Mouse (Mus musculus): ENCODE results near the gene Plcl2. TPM values are rescaled to one million over a fixed set of nuclear protein-coding genes. Genes with fewer than 3 reads are reported as not detected.

Gene Plcl2
- polyA plus RNA-seq, 1 experiment = 6.7 TPM

- Histone ChIP-seq H3K4me3 (ENCODE audit: low read depth, low read length) (no peak overlapping the region), H3K27ac (ENCODE audit: insufficient read depth, low read depth, low read length) (no peak overlapping the region), H3K4me1 (ENCODE audit: control insufficient read depth, insufficient read depth, insufficient read length, low read length) (no peaks in the 10 kb centered on the region), H3K27me3 (ENCODE audit: control insufficient read depth, insufficient read depth, low read length) (no peaks in the 10 kb centered on the region), H3K36me3 (ENCODE audit: control insufficient read depth, insufficient read depth, low read length) (peaks cover 12% of the 10 kb centered on the region)
- WGBS = 97% methylated on average over 6 of the region's 6 CpGs
- TF ChIP-seq CTCF (IDR thresholded peaks at IDR 0.05; ENCODE audit: extremely low read depth, insufficient read length, insufficient replicate concordance, low read depth, low read length) (no peak), POLR2A (IDR thresholded peaks at IDR 0.05; ENCODE audit: low read depth, low read length) (no peak)
These were observed 139.7 kb downstream of the Plcl2 start for GRCm38 (mm10) chr17:50648757-50649419.

GRCm38 (mm10) chr17:50650535-50651223 is 141.5 kb downstream of the Plcl2 start:
- no peak for TF ChIP-seq CTCF (IDR thresholded peaks at IDR 0.05; ENCODE audit: extremely low read depth, insufficient read length, insufficient replicate concordance, low read depth, low read length)
- no peak for TF ChIP-seq POLR2A (IDR thresholded peaks at IDR 0.05; ENCODE audit: low read depth, low read length)
- H3K27me3 ChIP-seq (ENCODE audit: control insufficient read depth, insufficient read depth, low read length) = no peaks in the 10 kb centered on the region
- H3K4me1 ChIP-seq (ENCODE audit: control insufficient read depth, insufficient read depth, insufficient read length, low read length) = peaks cover 3% of the 10 kb centered on the region; the same call in 1 of the 2 replicates
- H3K27ac ChIP-seq (ENCODE audit: insufficient read depth, low read depth, low read length) = no peak overlapping the region
- peaks cover 12% of the 10 kb centered on the region for H3K36me3 ChIP-seq (ENCODE audit: control insufficient read depth, insufficient read depth, low read length)
- H3K4me3 ChIP-seq (ENCODE audit: low read depth, low read length) = no peak overlapping the region
- WGBS = 95% methylated on average over 14 of the region's 14 CpGs

DNA sequence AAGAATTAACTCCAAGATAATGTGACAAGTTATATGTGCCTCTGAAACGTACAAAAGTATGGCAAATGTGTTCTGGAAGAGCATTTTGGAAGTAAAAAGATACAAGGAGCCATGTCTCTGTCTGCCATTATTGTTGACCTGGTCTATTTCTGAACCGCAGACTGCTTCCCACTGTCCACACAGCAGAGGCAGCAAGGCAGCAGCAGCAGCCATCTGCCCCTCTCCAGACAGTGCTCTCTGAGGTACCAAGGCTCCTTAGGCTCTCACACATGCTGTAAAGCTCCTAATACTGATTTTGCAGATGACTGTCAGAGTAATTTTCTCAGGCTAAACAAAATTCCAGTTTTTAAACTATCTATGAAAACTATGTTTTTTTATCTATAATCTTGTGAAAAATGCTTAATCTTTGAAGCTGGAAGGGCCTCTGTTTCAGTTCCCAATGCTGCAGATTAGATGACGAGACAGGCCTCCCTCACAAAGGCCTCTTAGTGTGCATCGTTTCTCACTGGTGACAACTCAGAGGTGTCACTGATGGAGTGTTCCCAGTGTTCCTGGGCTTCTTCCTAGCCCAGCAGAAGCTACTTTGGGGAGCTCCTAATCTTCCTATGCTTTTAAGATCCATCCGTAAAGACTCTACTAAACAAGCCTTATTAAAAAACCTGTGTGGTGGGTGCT is 145.7 kb downstream of the Plcl2 start:
- Histone ChIP-seq H3K36me3 (ENCODE audit: control insufficient read depth, insufficient read depth, low read length) (peaks cover 4% of the 10 kb centered on the region; the same call in 1 of the 2 replicates), H3K27ac (ENCODE audit: insufficient read depth, low read depth, low read length) (no peak overlapping the region), H3K4me3 (ENCODE audit: low read depth, low read length) (no peak overlapping the region), H3K4me1 (ENCODE audit: control insufficient read depth, insufficient read depth, insufficient read length, low read length) (peaks cover 3% of the 10 kb centered on the region; the same call in 1 of the 2 replicates), H3K27me3 (ENCODE audit: control insufficient read depth, insufficient read depth, low read length) (no peaks in the 10 kb centered on the region)
- TF ChIP-seq POLR2A (IDR thresholded peaks at IDR 0.05; ENCODE audit: low read depth, low read length) = no peak
- no peak for TF ChIP-seq CTCF (IDR thresholded peaks at IDR 0.05; ENCODE audit: extremely low read depth, insufficient read length, insufficient replicate concordance, low read depth, low read length)
- 88% methylated on average over 5 of the region's 5 CpGs for WGBS

DNA sequence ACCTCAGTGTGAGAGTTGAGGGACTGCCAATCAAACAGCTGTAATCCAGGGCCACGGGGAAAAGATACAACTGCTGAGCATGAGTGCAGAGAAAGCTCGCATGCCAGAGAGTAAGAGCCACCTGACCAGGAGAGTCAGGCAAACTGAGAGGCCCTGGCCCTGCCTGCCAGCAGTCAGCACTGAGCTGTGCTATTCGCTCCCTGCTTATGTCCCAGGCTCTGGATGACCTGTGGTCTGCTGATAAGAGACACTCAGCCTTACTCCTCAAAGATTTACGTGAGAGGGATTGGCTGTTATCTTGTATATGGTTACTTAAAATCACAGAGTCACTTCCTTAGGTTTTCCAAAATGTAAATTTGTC is 146.2 kb downstream of the Plcl2 start:
- no peak overlapping the region for H3K4me3 ChIP-seq (ENCODE audit: low read depth, low read length)
- TF ChIP-seq CTCF (IDR thresholded peaks at IDR 0.05; ENCODE audit: extremely low read depth, insufficient read length, insufficient replicate concordance, low read depth, low read length) = no peak
- no peak for TF ChIP-seq POLR2A (IDR thresholded peaks at IDR 0.05; ENCODE audit: low read depth, low read length)
- whole genome bisulfite sequencing = 43% methylated on average over 4 of the region's 4 CpGs
- no peak overlapping the region for H3K27ac ChIP-seq (ENCODE audit: insufficient read depth, low read depth, low read length)
- no peaks in the 10 kb centered on the region for H3K27me3 ChIP-seq (ENCODE audit: control insufficient read depth, insufficient read depth, low read length)
- peaks cover 5% of the 10 kb centered on the region; the same call in 1 of the 2 replicates for H3K36me3 ChIP-seq (ENCODE audit: control insufficient read depth, insufficient read depth, low read length)
- peaks cover 3% of the 10 kb centered on the region; the same call in 1 of the 2 replicates for H3K4me1 ChIP-seq (ENCODE audit: control insufficient read depth, insufficient read depth, insufficient read length, low read length)

- Histone ChIP-seq H3K4me1 (ENCODE audit: control insufficient read depth, insufficient read depth, insufficient read length, low read length) (peaks cover 3% of the 10 kb centered on the region; the same call in 1 of the 2 replicates), H3K4me3 (ENCODE audit: low read depth, low read length) (no peak overlapping the region), H3K27me3 (ENCODE audit: control insufficient read depth, insufficient read depth, low read length) (no peaks in the 10 kb centered on the region), H3K36me3 (ENCODE audit: control insufficient read depth, insufficient read depth, low read length) (peaks cover 2% of the 10 kb centered on the region; the same call in 1 of the 2 replicates), H3K27ac (ENCODE audit: insufficient read depth, low read depth, low read length) (no peak overlapping the region)
- TF ChIP-seq CTCF (IDR thresholded peaks at IDR 0.05; ENCODE audit: extremely low read depth, insufficient read length, insufficient replicate concordance, low read depth, low read length) (no peak), POLR2A (IDR thresholded peaks at IDR 0.05; ENCODE audit: low read depth, low read length) (no peak)
These were observed 148.1 kb downstream of the Plcl2 start for GRCm38 (mm10) chr17:50657321-50657720.

GRCm38 (mm10) chr17:50658901-50659300 is 149.7 kb downstream of the Plcl2 start:
- TF ChIP-seq CTCF (IDR thresholded peaks at IDR 0.05; ENCODE audit: extremely low read depth, insufficient read length, insufficient replicate concordance, low read depth, low read length) (no peak), POLR2A (IDR thresholded peaks at IDR 0.05; ENCODE audit: low read depth, low read length) (no peak)
- H3K27me3 ChIP-seq (ENCODE audit: control insufficient read depth, insufficient read depth, low read length) = no peaks in the 10 kb centered on the region
- WGBS = 95% methylated on average over 8 of the region's 8 CpGs

DNA sequence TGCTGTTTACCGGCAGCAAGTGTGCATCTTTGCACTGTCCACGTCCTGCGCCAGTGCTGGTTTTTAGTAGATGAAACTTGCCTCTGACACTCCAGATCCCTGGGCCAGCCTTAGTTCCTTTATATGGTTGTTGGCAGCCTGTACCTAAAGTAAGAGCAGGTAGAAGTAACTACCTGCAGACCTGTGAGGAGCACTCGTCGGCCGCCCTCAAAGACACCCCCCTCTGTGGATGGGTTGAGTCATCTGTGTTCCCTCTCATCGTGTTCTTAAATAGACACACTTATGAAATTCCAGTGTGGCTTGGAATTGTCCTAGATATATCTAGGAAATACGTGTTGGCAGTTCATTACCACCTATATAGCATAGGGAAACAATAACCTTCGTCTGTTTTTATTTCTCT is 158.4 kb downstream of the Plcl2 start:
- H3K36me3 ChIP-seq (ENCODE audit: control insufficient read depth, insufficient read depth, low read length) = peaks cover 10% of the 10 kb centered on the region
- H3K27me3 ChIP-seq (ENCODE audit: control insufficient read depth, insufficient read depth, low read length) = no peaks in the 10 kb centered on the region
- 94% methylated on average over 9 of the region's 9 CpGs for WGBS
- TF ChIP-seq CTCF (IDR thresholded peaks at IDR 0.05; ENCODE audit: extremely low read depth, insufficient read length, insufficient replicate concordance, low read depth, low read length) = no peak
- TF ChIP-seq POLR2A (IDR thresholded peaks at IDR 0.05; ENCODE audit: low read depth, low read length) = no peak
- no peaks in the 10 kb centered on the region for H3K4me1 ChIP-seq (ENCODE audit: control insufficient read depth, insufficient read depth, insufficient read length, low read length)
- H3K27ac ChIP-seq (ENCODE audit: insufficient read depth, low read depth, low read length) = no peak overlapping the region
- no peak overlapping the region for H3K4me3 ChIP-seq (ENCODE audit: low read depth, low read length)

More at GRCm38 (mm10) chr17:50658901-50659300, 149.7 kb downstream of the Plcl2 start:
- Histone ChIP-seq H3K4me1 (ENCODE audit: control insufficient read depth, insufficient read depth, insufficient read length, low read length) (peaks cover 3% of the 10 kb centered on the region; the same call in 1 of the 2 replicates), H3K4me3 (ENCODE audit: low read depth, low read length) (no peak overlapping the region), H3K36me3 (ENCODE audit: control insufficient read depth, insufficient read depth, low read length) (peaks cover 2% of the 10 kb centered on the region; the same call in 1 of the 2 replicates), H3K27ac (ENCODE audit: insufficient read depth, low read depth, low read length) (no peak overlapping the region)

Data from small intestine, adult 2 months (tissue).